Mouse (Mus musculus): ENCODE data around the gene Nab1. TPM values are rescaled to one million over a fixed set of nuclear protein-coding genes. Genes with fewer than 3 reads are reported as not detected.

Nab1 gene
- polyA plus RNA-seq, 1 experiment = 12.4 TPM

DNA sequence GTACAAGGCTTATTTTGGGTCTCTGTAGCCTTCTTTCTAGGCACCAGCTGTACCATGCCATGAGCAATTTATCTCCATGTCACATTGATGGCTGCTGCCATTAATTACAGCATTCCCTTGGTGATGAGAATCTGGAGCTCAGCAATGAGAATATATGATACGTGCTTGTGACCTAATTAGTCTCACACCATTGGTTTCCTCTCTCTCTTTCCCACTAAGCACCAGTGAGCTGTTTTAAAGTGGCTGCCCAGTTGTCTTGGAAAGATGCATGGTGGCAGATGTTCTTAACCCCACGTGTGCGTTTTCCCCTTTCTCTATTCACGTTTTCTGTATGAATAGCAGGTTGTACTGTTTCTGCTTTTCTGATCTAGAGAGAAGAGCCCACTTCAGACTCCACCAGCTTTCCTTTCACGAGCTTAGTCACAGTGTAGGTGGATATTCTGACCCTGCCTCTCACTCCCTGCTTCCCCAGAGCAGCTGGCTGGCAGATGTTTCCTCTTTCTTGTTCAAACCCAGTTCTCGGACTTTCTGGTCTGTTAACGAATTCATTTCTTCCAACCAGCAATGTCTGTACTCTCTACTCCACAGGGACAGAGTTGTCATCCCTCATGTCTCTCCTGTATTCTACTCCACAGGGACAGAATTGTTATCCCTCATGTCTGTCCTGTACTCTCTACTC, 29.5 kb downstream of the Nab1 start:
- no peak for DNase-seq (ENCODE audit: low read depth)

DNA sequence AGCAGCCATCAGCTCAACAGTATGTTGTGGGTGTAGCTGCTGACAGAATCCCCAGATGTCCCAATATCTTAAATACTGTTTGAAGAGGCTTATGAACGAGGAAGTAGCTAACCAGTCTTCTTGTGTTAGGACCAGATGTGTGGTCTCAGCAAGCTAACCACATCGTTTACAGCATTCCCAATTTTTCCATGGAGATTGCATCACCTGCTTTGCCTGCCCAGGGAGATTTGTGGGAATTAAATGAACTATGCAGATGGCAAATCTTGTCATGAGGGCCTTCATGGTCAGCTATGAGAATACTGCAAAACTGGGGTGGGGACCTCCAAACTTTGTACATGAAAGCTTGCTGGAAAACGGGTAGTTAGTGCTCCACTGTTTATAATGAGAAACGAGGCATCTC, 30.2 kb downstream of the Nab1 start:
- no peak for DNase-seq (ENCODE audit: low read depth)

DNA sequence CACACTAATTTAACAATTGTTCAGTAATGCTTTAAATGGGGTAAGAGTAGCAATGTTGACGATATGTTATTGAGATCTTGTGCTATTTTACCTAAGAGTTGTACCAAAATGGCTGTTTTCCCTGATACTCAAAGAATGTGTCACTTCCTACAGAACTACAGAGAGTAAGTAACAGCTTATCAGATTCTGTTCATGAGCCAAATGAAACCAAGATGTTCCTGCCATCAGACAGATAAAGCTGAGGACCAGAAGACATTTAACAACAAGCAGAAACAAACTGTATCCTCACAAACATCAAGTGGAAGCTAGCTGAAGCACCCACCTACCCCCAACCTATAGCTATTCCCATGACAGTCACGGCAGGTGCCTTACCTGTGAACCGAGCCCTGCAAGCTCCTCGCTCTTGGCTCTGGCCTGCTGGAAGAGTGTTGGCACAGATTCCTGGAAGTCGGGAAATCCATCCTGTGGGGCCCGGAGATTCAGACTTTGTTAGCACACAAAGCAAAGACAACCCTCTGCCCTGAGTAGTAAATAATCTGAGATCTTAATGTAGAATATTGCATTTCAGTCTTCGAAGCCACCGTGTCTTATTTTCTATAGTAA, 33.9 kb downstream of the Nab1 start:
- DNase-seq (ENCODE audit: low read depth) = no peak

DNA sequence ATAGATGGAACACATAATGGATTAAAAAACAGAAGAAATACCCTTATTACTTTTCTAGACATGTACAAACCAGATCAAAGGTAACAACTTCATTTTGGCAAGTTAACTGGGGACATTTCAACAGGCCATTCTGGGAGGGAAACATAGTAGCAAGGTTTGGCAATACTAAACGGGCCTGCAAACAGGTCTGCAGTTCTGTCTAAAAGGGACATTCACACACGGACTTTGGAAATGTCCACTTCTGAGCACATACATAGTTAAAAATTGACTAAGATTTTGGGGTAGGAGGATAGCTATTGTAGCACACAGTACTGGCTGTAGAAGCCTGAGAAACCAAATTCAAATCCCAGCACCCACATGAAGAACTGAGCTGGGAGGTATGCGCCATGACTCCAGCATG, 34.6 kb downstream of the Nab1 start:
- DNase-seq (ENCODE audit: low read depth) = no peak

DNA sequence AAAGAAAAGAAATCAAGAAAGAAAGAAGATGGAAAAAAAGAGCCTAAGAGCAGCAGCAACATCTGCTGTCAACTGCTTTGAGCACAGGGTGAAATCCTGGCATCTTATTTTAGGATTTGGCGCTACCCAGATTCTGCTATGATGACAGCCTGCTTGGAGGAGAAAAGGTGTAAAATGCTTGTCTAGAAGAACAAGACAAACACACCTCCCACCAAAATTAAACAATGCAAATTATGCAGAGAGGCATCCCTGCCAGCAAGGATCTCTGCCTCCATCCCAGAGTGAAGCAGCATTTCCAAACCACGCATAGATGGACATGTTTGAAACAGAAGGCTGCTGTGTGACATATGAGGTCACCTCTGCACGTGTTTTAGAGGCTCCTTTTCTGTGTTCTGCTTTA, 35.2 kb downstream of the Nab1 start:
- no peak for DNase-seq (ENCODE audit: low read depth)

DNA sequence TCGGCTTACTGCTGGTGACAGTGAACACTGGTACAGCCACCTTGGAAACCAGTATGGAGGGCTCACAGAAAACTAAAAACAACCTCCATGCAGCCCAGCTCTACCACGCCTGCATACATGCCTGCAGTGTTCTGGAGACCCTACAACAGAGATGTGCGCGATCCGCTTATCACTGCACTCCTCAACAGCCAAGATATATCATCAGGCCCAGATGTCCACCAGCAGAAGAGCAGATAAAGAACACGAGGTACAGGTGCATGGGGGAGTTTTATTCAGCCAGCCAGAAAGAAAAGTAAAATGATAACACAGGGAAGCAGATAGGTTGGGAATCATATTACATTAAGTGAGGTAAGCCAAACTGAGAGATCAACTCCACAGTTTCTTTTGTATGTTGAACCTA, 37.2 kb downstream of the Nab1 start:
- DNase-seq (ENCODE audit: low read depth) = no peak

DNA sequence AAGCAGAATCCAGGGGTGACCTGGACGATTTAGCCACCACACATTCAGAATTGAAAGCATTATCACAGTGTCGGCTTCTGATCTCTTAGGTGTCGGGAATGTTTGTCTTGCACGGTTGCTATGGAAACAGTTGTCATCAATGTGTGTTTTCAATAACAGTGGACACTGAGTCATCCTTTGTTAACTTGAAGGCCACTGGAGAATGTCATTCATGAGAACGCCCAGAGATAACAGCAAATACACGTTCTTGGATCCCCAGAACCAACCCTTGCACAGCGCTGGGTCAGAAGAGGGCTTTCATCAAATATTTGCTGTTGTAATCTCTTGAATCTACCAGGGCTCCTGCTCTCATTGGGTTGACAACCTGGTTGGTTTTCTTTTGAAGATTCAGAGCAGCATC, 43.9 kb downstream of the Nab1 start:
- no peak for DNase-seq (ENCODE audit: low read depth)

DNA sequence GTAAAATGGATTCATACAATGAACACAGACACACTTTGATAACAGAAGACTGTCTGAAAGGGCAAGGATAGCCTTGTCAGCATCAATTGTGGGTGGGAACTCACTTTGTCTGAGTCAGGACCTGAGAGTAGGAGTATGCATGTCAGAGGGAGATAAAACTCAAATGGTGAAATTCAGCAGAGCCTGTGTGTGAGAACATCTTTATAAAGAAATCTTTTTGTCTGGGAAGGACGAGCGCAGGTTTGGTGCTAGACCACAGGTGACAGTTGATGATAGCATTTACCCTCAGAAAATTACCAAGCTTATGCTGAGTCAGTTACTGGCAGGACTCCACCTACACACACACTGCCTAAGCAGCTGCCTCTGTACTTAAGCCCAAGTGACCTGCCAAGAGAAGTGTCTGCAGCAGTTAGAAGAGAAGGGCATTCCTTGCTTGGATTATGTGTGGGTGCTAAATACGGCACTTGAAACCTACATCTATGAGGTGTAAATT, 45.9 kb downstream of the Nab1 start:
- DNase-seq (ENCODE audit: low read depth) = peak; percentile 38

DNA sequence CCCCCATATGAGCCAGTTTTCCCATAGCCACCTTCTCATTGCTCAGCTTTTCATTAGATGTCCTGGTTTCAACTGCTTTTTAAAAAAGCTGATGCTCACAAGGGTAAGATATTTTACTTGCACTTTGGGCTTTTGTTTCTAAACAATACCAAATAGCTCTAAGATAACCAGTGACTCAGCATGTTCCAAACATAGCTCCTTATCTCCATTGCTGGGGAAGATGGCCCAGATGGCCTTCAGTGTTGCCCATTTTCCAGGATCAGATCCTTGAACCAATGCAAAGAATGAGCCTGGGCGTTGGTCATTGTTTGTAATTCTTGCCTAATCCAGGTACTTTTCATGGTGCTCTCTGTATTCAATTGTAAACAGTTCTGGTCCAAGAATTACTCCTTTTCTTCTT, 49.1 kb downstream of the Nab1 start:
- DNase-seq (ENCODE audit: low read depth) = no peak

DNA sequence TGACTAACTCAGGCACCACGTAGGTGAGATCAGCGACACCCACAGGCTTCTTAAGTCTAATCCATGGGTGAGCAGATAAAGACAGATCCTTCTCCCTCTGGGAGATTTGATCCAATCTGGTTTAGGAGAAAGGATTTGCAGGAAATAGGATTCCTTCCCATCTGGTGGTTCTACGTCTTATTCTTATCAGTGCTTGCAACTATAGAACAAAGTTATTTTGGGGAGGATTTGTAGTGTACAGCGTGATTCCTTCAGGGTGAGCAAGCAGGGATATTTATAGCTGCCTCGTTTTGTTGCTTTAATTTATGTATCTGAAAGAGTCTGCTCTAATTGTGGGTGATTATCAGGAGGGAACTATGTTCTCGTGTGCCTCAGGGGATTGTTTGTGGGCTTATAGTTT, 64.6 kb downstream of the Nab1 start:
- DNase-seq (ENCODE audit: low read depth) = no peak

DNA sequence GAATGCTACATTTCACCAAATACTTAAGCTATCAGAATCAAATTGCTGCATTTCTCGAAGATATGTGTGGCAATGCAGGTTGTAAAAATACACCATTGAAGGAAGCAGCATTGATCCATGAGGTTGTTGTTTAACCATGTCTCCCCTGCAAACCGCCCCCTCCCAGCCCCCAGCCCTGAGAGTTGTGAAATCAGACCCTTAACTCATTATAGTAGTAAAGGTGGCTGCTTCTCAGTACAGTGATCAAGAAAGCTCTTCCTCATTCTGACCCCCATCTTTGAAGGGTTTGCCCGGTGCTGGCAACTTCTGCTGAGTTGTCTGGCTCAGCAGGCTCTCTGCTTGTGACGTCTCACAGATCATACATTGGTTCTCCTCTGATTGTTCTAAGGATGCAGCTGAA, 66.4 kb downstream of the Nab1 start:
- no peak for DNase-seq (ENCODE audit: low read depth)

DNA sequence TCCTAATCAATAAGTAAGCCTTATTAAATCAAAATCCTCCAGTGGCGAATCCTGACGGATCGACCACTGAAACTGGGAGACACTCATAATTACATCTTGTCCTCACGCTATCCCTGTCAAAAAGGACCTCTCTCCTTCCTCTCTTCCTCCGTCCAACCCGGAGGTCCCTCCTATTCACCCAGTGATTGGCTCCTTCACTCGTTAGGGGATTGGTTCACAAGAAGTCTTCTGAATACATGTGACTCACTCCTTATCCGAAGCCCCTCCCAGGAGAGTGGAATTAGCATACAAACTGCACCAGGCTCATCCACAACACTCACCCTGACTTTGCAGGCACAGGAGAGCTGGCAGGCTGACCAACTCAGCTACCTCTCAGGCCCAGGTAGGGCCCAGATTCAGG, 68.7 kb downstream of the Nab1 start:
- DNase-seq (ENCODE audit: low read depth) = no peak

DNA sequence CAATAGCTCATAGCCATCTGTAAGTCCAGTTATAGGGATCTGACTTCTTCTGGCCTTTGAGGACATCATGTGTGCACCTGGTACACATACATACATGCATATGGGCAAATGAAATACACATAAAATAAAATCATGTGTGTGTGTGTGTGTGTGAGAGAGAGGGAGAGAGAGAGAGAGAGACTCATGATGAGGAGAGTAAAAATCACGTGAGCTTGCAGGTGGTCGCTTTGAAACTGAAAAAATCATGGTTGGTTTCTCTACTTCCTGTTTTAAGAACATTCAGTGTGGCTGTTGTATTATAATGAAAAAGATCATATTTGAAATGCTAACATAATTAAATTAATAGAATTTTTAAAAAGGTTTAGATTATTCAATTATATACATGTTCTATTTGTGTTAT, 69.9 kb downstream of the Nab1 start:
- no peak for DNase-seq (ENCODE audit: low read depth)

DNA sequence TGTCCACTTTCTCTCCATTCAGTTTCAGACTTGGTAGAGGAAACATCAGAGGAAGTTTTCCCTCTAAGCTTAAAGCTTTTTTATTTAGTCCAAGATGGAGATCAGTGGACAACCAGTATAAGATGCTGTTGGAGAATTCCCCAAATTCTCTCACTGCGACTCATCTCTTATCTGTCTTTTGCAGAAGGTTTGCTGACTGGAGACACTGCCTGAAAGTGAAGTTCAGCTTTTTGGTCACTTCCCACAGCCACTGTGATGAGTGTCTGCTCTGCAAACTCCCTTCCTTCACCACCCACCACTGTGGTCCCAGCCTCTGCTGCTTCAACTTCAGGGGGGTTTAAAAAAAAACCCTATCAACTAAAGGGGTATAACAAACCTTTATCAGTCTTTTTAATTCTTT, 70.4 kb downstream of the Nab1 start:
- DNase-seq (ENCODE audit: low read depth) = no peak

DNA sequence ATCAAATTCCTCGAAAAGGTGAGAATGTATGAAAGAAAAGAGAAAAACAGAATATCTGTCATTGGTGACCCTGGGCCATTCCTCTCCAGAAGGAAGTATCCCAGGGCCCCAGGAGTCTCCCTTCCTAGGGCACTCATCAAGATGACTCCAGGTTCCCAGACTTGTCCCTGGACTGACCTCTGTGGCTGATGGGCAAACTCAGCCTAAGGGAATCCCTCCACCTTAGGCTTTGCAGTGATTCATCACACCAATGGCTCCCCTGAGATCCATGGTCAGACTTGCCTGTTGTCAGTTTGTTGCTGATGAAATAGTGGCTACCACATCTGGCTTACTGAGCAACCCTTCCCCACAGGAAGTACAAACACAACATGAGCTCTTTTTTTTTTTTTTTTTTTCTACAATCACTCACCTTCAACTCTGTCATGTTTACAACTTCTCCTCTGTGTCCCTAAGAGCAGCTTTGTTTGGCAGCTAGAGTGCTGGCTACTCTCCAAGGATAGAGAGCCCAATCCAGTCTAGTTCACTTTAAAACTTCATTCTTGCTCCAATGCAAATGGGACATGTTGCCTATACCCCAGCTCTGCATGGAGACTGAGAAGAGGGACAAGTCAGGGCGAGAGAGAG, 72.5 kb downstream of the Nab1 start:
- DNase-seq (ENCODE audit: low read depth) = no peak

DNA sequence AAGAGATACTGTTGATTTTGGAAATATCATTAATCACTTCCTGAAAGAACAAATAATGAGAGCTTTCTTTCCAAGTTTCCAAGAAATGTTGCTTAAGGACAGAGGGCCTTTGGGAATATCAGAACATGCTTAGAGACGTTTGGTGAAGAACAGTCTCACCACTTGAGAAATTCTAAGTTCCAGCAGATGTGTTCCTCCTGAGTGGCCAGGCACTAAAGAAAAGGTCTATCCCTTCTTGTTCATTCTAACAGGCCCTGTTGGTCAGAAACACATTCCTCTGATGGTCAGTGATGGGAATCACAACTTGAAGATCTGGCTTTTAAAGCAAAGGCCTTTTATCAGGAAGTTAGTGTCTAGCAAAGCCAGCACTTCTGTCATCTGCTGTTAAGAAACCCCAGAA, 76.6 kb downstream of the Nab1 start:
- DNase-seq (ENCODE audit: low read depth) = no peak

DNA sequence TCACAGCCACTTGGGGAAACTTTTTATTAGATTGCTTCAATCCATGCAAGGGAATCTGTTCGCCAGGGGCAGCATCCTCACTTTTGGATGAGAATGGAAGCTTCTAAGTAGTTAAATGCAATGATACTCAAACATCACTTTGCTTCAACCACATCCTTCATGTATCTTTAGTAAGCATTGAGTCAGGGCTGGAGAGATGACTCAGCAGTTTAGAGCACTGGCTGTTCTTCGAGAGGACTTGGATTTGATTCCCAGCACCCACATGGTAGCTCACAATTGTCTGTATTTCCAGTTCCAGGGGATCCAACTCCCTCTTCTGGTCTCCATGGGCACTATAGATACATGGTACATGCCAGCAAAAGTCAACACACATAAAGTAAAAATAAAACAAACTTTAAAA, 77.4 kb downstream of the Nab1 start:
- DNase-seq (ENCODE audit: low read depth) = no peak

DNA sequence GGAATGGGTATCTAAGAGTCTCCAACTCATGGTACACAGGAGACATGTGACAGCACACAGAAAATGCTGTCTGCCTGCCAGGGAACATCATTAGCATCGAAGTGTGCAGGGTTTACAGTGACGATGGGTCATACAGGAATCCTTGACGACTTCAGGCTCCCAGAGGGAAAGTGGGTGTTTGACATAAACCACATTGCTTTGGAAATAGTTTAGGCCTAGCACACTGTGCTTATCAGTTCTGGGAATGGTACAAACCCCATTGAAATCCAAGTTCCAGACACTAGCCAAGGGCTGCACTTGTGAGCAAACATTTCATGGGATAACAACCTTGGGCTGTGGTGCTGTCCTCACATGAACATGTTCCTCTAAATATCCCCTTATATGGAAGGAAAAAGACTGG, 78.3 kb downstream of the Nab1 start:
- DNase-seq (ENCODE audit: low read depth) = no peak

DNA sequence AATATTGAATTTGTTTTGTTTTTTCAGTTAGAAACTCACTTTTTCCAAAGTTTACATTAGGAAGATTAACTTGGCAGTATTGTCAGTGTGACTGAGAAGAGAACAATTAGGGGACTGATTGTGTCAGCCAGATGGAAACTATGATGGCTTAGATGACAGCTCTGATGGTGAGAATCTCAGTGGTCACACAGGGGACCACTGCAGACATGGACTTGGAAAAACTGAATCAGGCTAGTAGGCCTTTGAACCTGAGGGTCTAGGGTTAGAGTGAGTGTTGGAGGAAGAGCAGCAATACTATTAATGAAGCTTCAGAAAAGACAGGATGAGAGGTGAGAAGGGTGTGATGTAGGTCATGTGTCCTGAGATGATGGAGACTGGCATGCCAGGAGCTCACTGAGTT, 78.9 kb downstream of the Nab1 start:
- no peak for DNase-seq (ENCODE audit: low read depth)

DNA sequence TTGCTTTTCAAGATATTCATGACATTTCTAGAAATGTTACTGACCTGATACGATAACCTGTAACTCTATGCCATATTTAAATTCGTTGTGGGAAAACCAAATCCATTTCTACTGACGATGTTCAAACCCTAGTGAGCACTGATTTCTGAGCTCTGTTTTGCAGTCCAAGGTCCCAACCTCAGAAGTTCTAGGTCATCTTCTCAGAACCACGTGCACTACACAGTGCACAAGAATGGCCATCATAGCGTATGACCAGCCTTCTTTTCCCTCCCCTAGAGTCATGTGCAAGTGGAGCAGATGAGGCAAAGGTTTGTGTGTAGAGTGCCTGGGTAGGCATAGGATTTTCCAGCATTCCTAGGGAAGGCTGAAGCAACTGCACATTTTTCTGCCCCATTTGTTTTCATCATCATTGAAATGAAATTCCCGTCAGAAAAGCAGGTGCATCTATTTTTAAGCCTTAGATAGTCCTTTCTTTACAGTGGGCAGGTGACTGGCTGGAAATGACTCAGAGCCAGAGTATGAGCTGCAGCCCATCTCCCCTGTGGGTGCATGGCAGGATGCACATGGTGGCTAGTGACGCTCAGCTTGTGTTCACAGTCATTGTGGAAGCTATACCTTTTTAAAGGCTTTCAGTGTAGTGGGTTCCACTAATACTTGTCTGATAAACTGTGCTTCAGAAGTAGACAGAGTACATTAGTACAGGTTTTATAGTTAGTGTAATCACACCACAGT, 81.2 kb downstream of the Nab1 start:
- no peak for DNase-seq (ENCODE audit: low read depth)
